Mouse (Mus musculus): ENCODE data around the gene Prpf40b.

DNA sequence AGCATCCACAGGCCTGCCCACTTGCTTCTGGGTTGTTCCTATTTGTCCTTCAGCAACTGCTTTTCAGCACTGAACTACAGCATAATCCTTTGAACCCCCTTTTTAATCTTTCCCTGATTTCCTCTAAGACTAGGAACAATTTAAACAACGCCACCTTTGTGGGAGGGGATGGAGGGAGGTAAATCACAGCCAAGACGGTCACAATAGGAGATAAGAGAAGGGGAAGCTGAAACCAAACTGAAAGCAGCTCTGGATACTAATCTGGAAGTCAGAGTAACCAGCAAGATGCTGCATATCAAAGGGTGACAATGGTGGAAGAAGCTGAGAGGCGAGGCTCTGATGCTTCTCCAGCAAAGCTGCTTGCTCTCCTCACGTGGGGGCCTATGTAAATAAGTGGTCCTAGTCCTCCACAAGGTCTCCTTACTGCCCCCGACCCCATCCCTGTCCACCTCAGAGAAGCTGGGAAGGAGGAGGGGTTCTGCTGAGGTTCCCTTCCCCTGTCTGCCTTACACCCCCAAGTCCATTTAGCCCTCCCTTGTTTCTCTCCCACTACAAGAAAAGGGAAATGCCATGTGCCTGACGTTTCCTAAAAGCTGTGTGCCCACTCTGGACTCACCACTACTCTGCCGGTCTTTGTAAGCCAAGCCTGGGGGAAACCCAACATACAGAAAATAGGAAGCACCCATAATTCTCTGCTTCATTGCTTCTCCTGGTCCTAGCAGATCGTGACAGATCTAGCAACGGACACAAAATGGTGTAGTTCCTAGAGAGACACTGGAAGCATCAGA, 47.5 kb downstream of the Prpf40b start:
- TF ChIP-seq CTCF (IDR thresholded peaks at IDR 0.05 in 2 of 3, conservative IDR thresholded peaks at IDR 0.05 in 1 of 3; ENCODE audit: control insufficient read depth in 1 of 3, insufficient read depth in 1 of 3, low read depth in 2 of 3, low read length in 3 of 3, poor library complexity in 1 of 3, severe bottlenecking in 1 of 3) (no peak), EP300 (IDR thresholded peaks at IDR 0.05; ENCODE audit: low read depth in 1 of 2, low read length in 2 of 2) (no peak), POLR2A (IDR thresholded peaks at IDR 0.05; ENCODE audit: control insufficient read depth in 1 of 2, insufficient read depth in 1 of 2, low read depth in 1 of 2, low read length in 2 of 2, poor library complexity in 1 of 2) (no peak)
